Mouse (Mus musculus) myocyte (in vitro differentiated cells): ENCODE measurements at regions not wholly inside any gene's neighbourhood (a gene's known extent, or its start where the extent isn't known, plus 50 kb on each side); places are given as distances from the start of the nearest gene placed in this dataset.

ENCODE experiments used
- E2F4 ChIP-seq: IDR thresholded peaks from one replicate; pipeline ENCODE4 v1.6.1; 2011; ENCODE audit warnings: mild to moderate bottlenecking, control low read depth, moderate library complexity; ENCODE audit not compliant: insufficient read depth
- REST ChIP-seq: IDR thresholded peaks from one replicate; pipeline ENCODE4 v1.6.1; 2011; ENCODE audit warnings: mild to moderate bottlenecking, control low read depth, moderate library complexity; ENCODE audit not compliant: insufficient read depth, insufficient read length
- TCF3 ChIP-seq: IDR thresholded peaks from one replicate; pipeline ENCODE4 v1.6.1; 2011; ENCODE audit warnings: low read depth, control low read depth; ENCODE audit not compliant: insufficient read length

DNA sequence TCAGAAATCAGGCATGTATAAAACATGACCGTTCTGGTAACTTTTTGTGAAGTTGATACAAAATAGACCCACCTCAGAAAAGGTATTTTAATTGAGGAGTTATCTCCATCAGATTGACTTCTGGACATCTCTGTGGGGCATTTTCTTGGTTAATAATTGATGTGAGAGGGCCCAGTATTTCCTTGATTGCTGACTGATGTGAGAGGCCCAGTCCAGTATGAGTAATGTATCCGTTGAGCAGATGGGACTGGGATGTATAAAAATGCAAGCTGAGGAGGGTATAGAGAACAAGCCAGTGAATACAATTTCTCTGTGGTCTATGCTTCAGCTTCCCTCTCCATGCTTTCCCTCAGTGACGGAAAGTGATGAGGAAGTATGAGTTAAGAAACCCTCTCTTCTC, 747.0 kb upstream of the Impad1 start:
- TF ChIP-seq REST (no peak), TCF3 (no peak), E2F4 (no peak)
